Mouse (Mus musculus) ES-E14 (cell line): ENCODE data around the gene Cd300lf.

ENCODE experiments used
- HCFC1 ChIP-seq: IDR thresholded peaks from 2 replicates; pipeline ENCODE4 v1.6.1; 2012; ENCODE audit warnings: low read length, inconsistent platforms, borderline replicate concordance; ENCODE audit not compliant: insufficient read depth
- MAFK ChIP-seq: IDR thresholded peaks from 2 replicates; pipeline ENCODE4 v1.6.1; 2014; ENCODE audit warnings: mild to moderate bottlenecking, low read depth, low read length, inconsistent platforms; ENCODE audit not compliant: insufficient read depth
- ZNF384 ChIP-seq: IDR thresholded peaks from 2 replicates; pipeline ENCODE4 v1.6.1; 2012; ENCODE audit warnings: low read depth, low read length, inconsistent platforms

GRCm38 (mm10) chr11:115169430-115169829 lies 35.6 kb upstream of the Cd300lf start:
- TF ChIP-seq MAFK (no peak), HCFC1 (no peak), ZNF384 (no peak)
